Mouse (Mus musculus) adrenal gland, postnatal 14 days (tissue): ENCODE results near the gene Mcf2l. TPM values are rescaled to one million over a fixed set of nuclear protein-coding genes. Genes with fewer than 3 reads are reported as not detected.

ENCODE experiments used
- DNase-seq: peaks from one replicate; pipeline ENCODE4 v3.0.0; 2021; ENCODE audit warnings: mixed read lengths
- total RNA-seq: library from RNA; stranded (reverse); gene quantifications from 2 replicates; pipeline ENCODE4 v1.2.3, GENCODE M21; 2021

Mcf2l gene
- total RNA-seq, 1 experiment from 2014 or later: 59.3 TPM

- no peak for DNase-seq
Observed at GRCm38 (mm10) chr8:12994468-12994867, 120.9 kb downstream of the Mcf2l start.

- DNase-seq: peak; percentile 73
Observed at GRCm38 (mm10) chr8:12995481-12995880, 121.9 kb downstream of the Mcf2l start.

- no peak for DNase-seq
Observed at GRCm38 (mm10) chr8:12996831-12997275, 123.2 kb downstream of the Mcf2l start.

GRCm38 (mm10) chr8:12998331-12998730, 124.7 kb downstream of the Mcf2l start:
- no peak for DNase-seq

- no peak for DNase-seq
Observed at GRCm38 (mm10) chr8:12999793-13000192, 126.2 kb downstream of the Mcf2l start.

- DNase-seq: no peak
Observed at GRCm38 (mm10) chr8:13007458-13007857, 133.9 kb downstream of the Mcf2l start.

- DNase-seq: no peak
Observed at GRCm38 (mm10) chr8:13010313-13010712, 136.7 kb downstream of the Mcf2l start.

GRCm38 (mm10) chr8:13019560-13019959, 146.0 kb downstream of the Mcf2l start:
- DNase-seq: no peak

- no peak for DNase-seq
Observed at GRCm38 (mm10) chr8:13021830-13022229, 148.2 kb downstream of the Mcf2l start.

- DNase-seq: peak; percentile 44
Observed at GRCm38 (mm10) chr8:13025487-13026224, 152.1 kb downstream of the Mcf2l start, which contains the start of gene F7. TSS of gene F7 (plus strand) at chr8:13026034.

GRCm38 (mm10) chr8:13027615-13028014, 154.0 kb downstream of the Mcf2l start:
- DNase-seq: peak; percentile 24

GRCm38 (mm10) chr8:13028482-13028881, 154.9 kb downstream of the Mcf2l start:
- no peak for DNase-seq

- DNase-seq: peak; percentile 21
Observed at GRCm38 (mm10) chr8:13036346-13036812, 162.8 kb downstream of the Mcf2l start.

- DNase-seq: peak; percentile 11
Observed at GRCm38 (mm10) chr8:13037015-13037414, 163.4 kb downstream of the Mcf2l start, which contains the start of gene F10. TSS of gene F10 (plus strand) at chr8:13037308.

GRCm38 (mm10) chr8:13037569-13037968, 164.0 kb downstream of the Mcf2l start:
- peak; percentile 53 for DNase-seq

GRCm38 (mm10) chr8:13039054-13039453, 165.4 kb downstream of the Mcf2l start:
- DNase-seq: no peak

GRCm38 (mm10) chr8:13041459-13041858, 167.9 kb downstream of the Mcf2l start:
- DNase-seq: no peak

GRCm38 (mm10) chr8:13047652-13048051, 174.0 kb downstream of the Mcf2l start:
- no peak for DNase-seq

GRCm38 (mm10) chr8:13050550-13050949, 176.9 kb downstream of the Mcf2l start:
- no peak for DNase-seq

- no peak for DNase-seq
Observed at GRCm38 (mm10) chr8:13057351-13057750, 183.7 kb downstream of the Mcf2l start.

GRCm38 (mm10) chr8:13060441-13061150, 187.0 kb downstream of the Mcf2l start, which contains the start of gene Proz:
TSS of gene Proz (plus strand) at chr8:13060914.
- DNase-seq: no peak

- no peak for DNase-seq
Observed at GRCm38 (mm10) chr8:13063112-13063511, 189.5 kb downstream of the Mcf2l start.
